ENCODE assay signal across 1 mouse cellular context in genomic region chr7:3314121-3314520, GRCm38 (mm10).
TF ChIP-seq lines count a peak whose summit lies in the region.

No protein-coding gene starts in this region.

TF ChIP-seq in CH12.LX, 34 proteins besides CTCF, POLR2A, EP300 and RAD21:
- TF ChIP-seq HCFC1 (IDR thresholded peaks at IDR 0.05; ENCODE audit: low read depth, low read length), result peak; percentile 74
- TF ChIP-seq SIN3A (IDR thresholded peaks at IDR 0.05; ENCODE audit: low read length), result no peak
